Mouse (Mus musculus) heart, postnatal 0 days (tissue): ENCODE measurements around the gene Neurl2.

Experiments
- CTCF ChIP-seq: IDR thresholded peaks from 2 replicates; pipeline ENCODE4 v1.5.1; 2016; ENCODE audit warnings: antibody characterized with exemption, control low read depth, low read depth
- EP300 ChIP-seq: IDR thresholded peaks from 2 replicates; pipeline ENCODE4 v1.6.1; 2016; ENCODE audit warnings: antibody characterized with exemption, low read depth

DNA sequence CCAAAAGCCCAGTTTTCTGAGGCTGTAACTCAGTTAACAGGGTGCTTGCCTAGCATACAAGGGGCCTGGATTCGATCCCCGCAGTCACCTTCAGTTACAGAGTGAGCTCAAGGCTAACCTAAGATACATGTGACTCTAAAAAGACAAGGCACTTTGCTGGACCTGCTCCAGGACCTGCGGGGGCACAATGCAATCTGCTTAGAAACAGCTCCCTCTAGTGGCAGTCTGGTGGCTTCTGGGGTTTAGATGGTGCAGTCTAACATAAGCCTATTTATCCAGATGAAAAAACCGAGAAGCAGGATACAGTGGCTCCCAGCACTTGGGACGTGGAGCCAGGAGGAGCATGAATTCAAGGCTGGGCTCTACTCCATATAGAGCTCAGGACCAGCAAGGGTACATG is 39.0 kb downstream of the Neurl2 start:
- TF ChIP-seq CTCF (peak; percentile 86), EP300 (0 out of 2 replicates have a peak, but pooled peaks have one; percentile 48)
